Mouse (Mus musculus): Measurements from ENCODE around the gene D430041D05Rik. TPM values are rescaled to one million over a fixed set of nuclear protein-coding genes. Genes with fewer than 3 reads are reported as not detected.

The D430041D05Rik gene
- polyA plus RNA-seq, 1 experiment from 2014 or later = 0.05 TPM

DNA sequence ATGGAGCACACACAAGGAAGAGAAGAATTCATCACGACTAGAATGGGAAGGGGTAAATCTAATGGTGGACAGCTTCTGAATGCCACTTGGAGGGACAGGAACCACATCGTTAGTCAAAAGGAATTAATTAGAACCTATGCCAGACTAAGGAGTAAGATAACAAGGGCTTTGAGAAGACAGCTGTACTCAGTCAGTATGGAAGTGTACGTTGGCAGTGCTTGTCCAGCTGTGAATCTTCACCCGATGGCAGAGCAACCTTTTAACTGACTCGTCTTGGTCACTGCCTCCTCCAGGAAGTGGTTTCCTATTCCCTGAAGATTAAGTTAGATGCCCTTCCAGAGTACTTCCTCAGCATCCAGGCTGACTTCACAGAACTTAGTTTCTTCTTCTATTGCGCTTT is 87.0 kb downstream of the D430041D05Rik start:
- no peak overlapping the region for H3K27ac ChIP-seq (replicated peaks in 1 of 2; ENCODE audit: control insufficient read depth in 1 of 2, insufficient read depth in 1 of 2, low read depth in 2 of 2, low read length in 2 of 2)
- H3K36me3 ChIP-seq (ENCODE audit: control insufficient read depth, insufficient read depth, low read length) = no peaks in the 10 kb centered on the region
- H3K4me2 ChIP-seq (ENCODE audit: low read length) = no peak overlapping the region
- H3K4me1 ChIP-seq (ENCODE audit: control insufficient read depth in 2 of 2, insufficient read depth in 2 of 2, low read length in 2 of 2) = no peaks in the 10 kb centered on the region
- WGBS = 71% methylated on average over 6 of the region's 6 CpGs
- H3K4me3 ChIP-seq (ENCODE audit: control insufficient read depth in 1 of 2, insufficient read depth in 1 of 2, low read depth in 1 of 2, low read length in 2 of 2) = no peak overlapping the region
- no peaks in the 10 kb centered on the region for H3K9me3 ChIP-seq (ENCODE audit: control insufficient read depth, low read length)
- no peak overlapping the region for H3K9ac ChIP-seq (ENCODE audit: low read length)
- no peaks in the 10 kb centered on the region for H3K27me3 ChIP-seq (ENCODE audit: control insufficient read depth, insufficient read depth, low read length)
- ATAC-seq (ENCODE audit: insufficient number of reproducible peaks, insufficient read depth, low FRiP score, low read depth) = no peak

DNA sequence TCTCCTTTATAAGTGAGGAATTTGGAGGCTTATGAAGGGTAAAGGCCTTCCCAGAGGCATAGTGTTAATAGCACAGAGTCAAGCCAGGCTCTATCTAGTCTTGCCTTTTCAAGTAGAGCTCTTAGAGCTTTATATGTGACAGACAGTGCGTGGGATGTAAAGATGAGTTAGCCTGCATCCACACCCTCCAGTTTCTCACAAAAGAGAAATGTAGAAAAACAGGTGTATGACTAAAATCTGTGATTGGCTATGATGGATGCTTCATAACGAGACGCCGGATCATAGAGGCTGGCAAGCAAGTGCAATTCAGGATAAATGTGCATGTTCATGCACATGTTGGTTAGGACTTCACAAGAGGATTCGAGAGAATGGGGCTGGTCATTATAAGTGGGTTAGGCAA is 87.5 kb downstream of the D430041D05Rik start:
- no peak overlapping the region for H3K4me3 ChIP-seq (ENCODE audit: control insufficient read depth in 1 of 2, insufficient read depth in 1 of 2, low read depth in 1 of 2, low read length in 2 of 2)
- no peak overlapping the region for H3K27ac ChIP-seq (replicated peaks in 1 of 2; ENCODE audit: control insufficient read depth in 1 of 2, insufficient read depth in 1 of 2, low read depth in 2 of 2, low read length in 2 of 2)
- no peaks in the 10 kb centered on the region for H3K9me3 ChIP-seq (ENCODE audit: control insufficient read depth, low read length)
- no peaks in the 10 kb centered on the region for H3K4me1 ChIP-seq (ENCODE audit: control insufficient read depth in 2 of 2, insufficient read depth in 2 of 2, low read length in 2 of 2)
- H3K4me2 ChIP-seq (ENCODE audit: low read length) = no peak overlapping the region
- WGBS = 86% methylated on average over 5 of the region's 5 CpGs
- no peaks in the 10 kb centered on the region for H3K36me3 ChIP-seq (ENCODE audit: control insufficient read depth, insufficient read depth, low read length)
- ATAC-seq (ENCODE audit: insufficient number of reproducible peaks, insufficient read depth, low FRiP score, low read depth) = no peak
- no peak overlapping the region for H3K9ac ChIP-seq (ENCODE audit: low read length)
- H3K27me3 ChIP-seq (ENCODE audit: control insufficient read depth, insufficient read depth, low read length) = no peaks in the 10 kb centered on the region

DNA sequence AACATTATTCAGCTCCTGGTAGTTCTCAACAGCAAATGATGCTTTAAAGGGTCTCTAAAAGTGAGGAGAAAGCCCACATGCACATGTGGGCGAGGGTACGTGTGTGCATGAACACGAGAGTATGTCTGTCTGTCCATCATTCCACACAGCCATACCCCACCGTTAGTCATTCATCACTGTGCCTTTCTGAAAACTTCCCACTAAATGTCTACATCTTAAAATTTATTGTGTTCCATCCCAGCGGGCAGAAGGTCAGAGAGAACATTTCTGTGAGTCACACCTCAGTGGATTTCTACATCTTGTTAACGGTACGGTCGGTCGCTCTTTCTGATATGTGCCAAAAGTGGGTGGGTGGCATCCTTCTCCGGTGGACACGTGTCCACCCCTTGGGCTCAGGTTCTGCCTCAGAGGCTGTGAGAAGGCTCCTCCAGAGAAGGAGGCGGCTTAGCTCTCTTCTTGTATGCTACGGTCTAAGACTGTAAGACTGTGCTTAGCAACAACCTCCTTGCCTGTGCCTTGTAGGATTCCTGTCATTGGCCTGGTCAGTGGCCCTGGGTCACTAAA is 90.7 kb downstream of the D430041D05Rik start:
- ATAC-seq (ENCODE audit: insufficient number of reproducible peaks, insufficient read depth, low FRiP score, low read depth) = no peak
- no peaks in the 10 kb centered on the region for H3K4me1 ChIP-seq (ENCODE audit: control insufficient read depth in 2 of 2, insufficient read depth in 2 of 2, low read length in 2 of 2)
- H3K36me3 ChIP-seq (ENCODE audit: control insufficient read depth, insufficient read depth, low read length) = no peaks in the 10 kb centered on the region
- no peaks in the 10 kb centered on the region for H3K9me3 ChIP-seq (ENCODE audit: control insufficient read depth, low read length)
- H3K27ac ChIP-seq (replicated peaks in 1 of 2; ENCODE audit: control insufficient read depth in 1 of 2, insufficient read depth in 1 of 2, low read depth in 2 of 2, low read length in 2 of 2) = no peak overlapping the region
- H3K4me3 ChIP-seq (ENCODE audit: control insufficient read depth in 1 of 2, insufficient read depth in 1 of 2, low read depth in 1 of 2, low read length in 2 of 2) = no peak overlapping the region
- H3K4me2 ChIP-seq (ENCODE audit: low read length) = no peak overlapping the region
- H3K9ac ChIP-seq (ENCODE audit: low read length) = no peak overlapping the region
- 86% methylated on average over 13 of the region's 13 CpGs for WGBS
- H3K27me3 ChIP-seq (ENCODE audit: control insufficient read depth, insufficient read depth, low read length) = no peaks in the 10 kb centered on the region

DNA sequence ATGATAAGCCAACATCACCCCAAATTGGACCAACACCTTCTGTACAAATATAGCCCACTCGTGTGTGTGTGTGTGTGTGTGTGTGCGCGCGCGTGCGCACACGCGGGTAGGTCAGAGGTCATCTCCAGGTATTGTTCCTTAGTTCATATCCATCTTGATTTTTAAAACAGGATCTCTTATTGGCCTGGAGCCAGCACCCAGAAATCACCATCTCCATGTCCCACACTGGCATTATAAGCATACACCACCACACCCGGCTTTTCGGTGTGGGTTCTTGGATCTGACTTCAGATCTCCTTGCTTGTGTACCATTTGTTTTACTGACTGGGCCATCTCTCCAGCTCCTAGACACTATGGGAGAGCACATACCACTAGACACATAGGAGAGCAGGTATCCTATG is 91.4 kb downstream of the D430041D05Rik start:
- Histone ChIP-seq H3K4me3 (ENCODE audit: control insufficient read depth in 1 of 2, insufficient read depth in 1 of 2, low read depth in 1 of 2, low read length in 2 of 2) (no peak overlapping the region), H3K27me3 (ENCODE audit: control insufficient read depth, insufficient read depth, low read length) (no peaks in the 10 kb centered on the region), H3K9ac (ENCODE audit: low read length) (no peak overlapping the region), H3K27ac (replicated peaks in 1 of 2; ENCODE audit: control insufficient read depth in 1 of 2, insufficient read depth in 1 of 2, low read depth in 2 of 2, low read length in 2 of 2) (no peak overlapping the region), H3K9me3 (ENCODE audit: control insufficient read depth, low read length) (no peaks in the 10 kb centered on the region), H3K4me2 (ENCODE audit: low read length) (no peak overlapping the region), H3K36me3 (ENCODE audit: control insufficient read depth, insufficient read depth, low read length) (no peaks in the 10 kb centered on the region), H3K4me1 (ENCODE audit: control insufficient read depth in 2 of 2, insufficient read depth in 2 of 2, low read length in 2 of 2) (no peaks in the 10 kb centered on the region)
- 96% methylated on average over 10 of the region's 10 CpGs for WGBS
- ATAC-seq (ENCODE audit: insufficient number of reproducible peaks, insufficient read depth, low FRiP score, low read depth) = no peak

DNA sequence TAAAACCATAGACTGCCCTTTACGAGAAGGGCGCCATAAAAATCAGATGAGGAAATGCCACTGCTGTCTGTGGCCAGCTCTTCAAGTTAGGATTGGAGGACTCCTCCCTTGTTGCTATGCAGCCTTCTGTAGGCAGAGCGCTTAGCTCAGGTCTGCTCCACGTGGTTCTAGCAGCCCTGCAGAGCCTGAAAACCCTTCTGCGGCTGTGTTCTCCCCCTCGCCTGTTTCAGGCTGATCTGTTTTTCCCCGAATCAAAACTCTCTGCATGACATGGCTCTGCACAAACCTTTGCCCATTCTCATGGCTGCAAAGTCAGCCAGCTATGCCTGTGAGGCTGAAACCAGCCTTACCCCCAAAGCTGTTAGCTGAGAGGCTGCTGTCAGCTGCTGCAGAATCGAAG is 91.9 kb downstream of the D430041D05Rik start:
- Histone ChIP-seq H3K4me2 (ENCODE audit: low read length) (no peak overlapping the region), H3K4me1 (ENCODE audit: control insufficient read depth in 2 of 2, insufficient read depth in 2 of 2, low read length in 2 of 2) (no peaks in the 10 kb centered on the region), H3K9me3 (ENCODE audit: control insufficient read depth, low read length) (no peaks in the 10 kb centered on the region), H3K27me3 (ENCODE audit: control insufficient read depth, insufficient read depth, low read length) (no peaks in the 10 kb centered on the region), H3K9ac (ENCODE audit: low read length) (no peak overlapping the region), H3K36me3 (ENCODE audit: control insufficient read depth, insufficient read depth, low read length) (no peaks in the 10 kb centered on the region), H3K4me3 (ENCODE audit: control insufficient read depth in 1 of 2, insufficient read depth in 1 of 2, low read depth in 1 of 2, low read length in 2 of 2) (no peak overlapping the region), H3K27ac (replicated peaks in 1 of 2; ENCODE audit: control insufficient read depth in 1 of 2, insufficient read depth in 1 of 2, low read depth in 2 of 2, low read length in 2 of 2) (no peak overlapping the region)
- ATAC-seq (ENCODE audit: insufficient number of reproducible peaks, insufficient read depth, low FRiP score, low read depth) = no peak
- WGBS = 46% methylated on average over 8 of the region's 8 CpGs

DNA sequence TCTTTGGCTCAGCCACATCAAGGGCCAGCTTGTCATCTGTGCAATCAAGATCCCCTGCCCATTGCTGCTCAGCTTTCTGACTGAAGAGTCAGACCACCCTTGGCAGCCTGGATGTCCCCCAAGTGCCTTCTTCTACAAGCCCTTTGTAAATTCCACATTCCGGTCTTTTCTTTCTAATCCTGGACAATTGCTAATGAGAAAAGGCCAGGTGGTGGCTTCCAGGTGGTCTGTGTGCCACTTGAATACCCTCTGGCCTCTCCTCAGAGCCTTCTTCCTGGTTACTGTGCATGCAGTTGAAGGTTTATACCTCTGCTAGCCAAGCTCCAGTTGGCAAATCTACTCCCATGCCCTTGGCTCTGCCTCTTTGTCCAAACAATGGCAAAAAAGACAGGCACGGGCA is 92.6 kb downstream of the D430041D05Rik start:
- Histone ChIP-seq H3K27ac (replicated peaks in 1 of 2; ENCODE audit: control insufficient read depth in 1 of 2, insufficient read depth in 1 of 2, low read depth in 2 of 2, low read length in 2 of 2) (no peak overlapping the region), H3K27me3 (ENCODE audit: control insufficient read depth, insufficient read depth, low read length) (no peaks in the 10 kb centered on the region), H3K36me3 (ENCODE audit: control insufficient read depth, insufficient read depth, low read length) (no peaks in the 10 kb centered on the region), H3K4me2 (ENCODE audit: low read length) (no peak overlapping the region), H3K9ac (ENCODE audit: low read length) (no peak overlapping the region), H3K9me3 (ENCODE audit: control insufficient read depth, low read length) (no peaks in the 10 kb centered on the region), H3K4me1 (ENCODE audit: control insufficient read depth in 2 of 2, insufficient read depth in 2 of 2, low read length in 2 of 2) (no peaks in the 10 kb centered on the region), H3K4me3 (ENCODE audit: control insufficient read depth in 1 of 2, insufficient read depth in 1 of 2, low read depth in 1 of 2, low read length in 2 of 2) (no peak overlapping the region)
- WGBS = 68% methylated on average over 2 of the region's 2 CpGs
- no peak for ATAC-seq (ENCODE audit: insufficient number of reproducible peaks, insufficient read depth, low FRiP score, low read depth)

DNA sequence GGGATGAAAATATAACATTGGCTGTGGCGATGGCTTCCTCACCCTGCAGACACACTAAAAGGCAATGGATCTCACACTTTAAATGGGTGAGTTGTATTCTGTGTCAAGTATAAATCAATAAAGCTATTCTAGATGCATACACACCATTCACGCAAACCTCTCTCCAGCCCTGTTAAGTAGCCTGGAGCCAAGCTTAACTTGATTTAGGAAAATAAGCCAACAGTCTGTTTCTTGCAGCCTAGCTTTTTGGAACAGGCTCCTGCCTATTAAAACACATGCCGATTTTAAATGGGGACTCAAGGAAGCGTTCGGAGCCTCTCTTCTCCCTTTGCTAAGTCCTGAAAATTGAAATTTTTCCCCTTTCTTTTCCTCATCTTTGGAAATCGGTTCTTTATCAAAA is 93.2 kb downstream of the D430041D05Rik start:
- no peaks in the 10 kb centered on the region for H3K36me3 ChIP-seq (ENCODE audit: control insufficient read depth, insufficient read depth, low read length)
- no peak overlapping the region for H3K4me3 ChIP-seq (ENCODE audit: control insufficient read depth in 1 of 2, insufficient read depth in 1 of 2, low read depth in 1 of 2, low read length in 2 of 2)
- H3K9ac ChIP-seq (ENCODE audit: low read length) = no peak overlapping the region
- 78% methylated on average over 6 of the region's 6 CpGs for WGBS
- no peak overlapping the region for H3K27ac ChIP-seq (replicated peaks in 1 of 2; ENCODE audit: control insufficient read depth in 1 of 2, insufficient read depth in 1 of 2, low read depth in 2 of 2, low read length in 2 of 2)
- ATAC-seq (ENCODE audit: insufficient number of reproducible peaks, insufficient read depth, low FRiP score, low read depth) = no peak
- H3K9me3 ChIP-seq (ENCODE audit: control insufficient read depth, low read length) = no peaks in the 10 kb centered on the region
- H3K4me2 ChIP-seq (ENCODE audit: low read length) = no peak overlapping the region
- H3K4me1 ChIP-seq (ENCODE audit: control insufficient read depth in 2 of 2, insufficient read depth in 2 of 2, low read length in 2 of 2) = no peaks in the 10 kb centered on the region
- H3K27me3 ChIP-seq (ENCODE audit: control insufficient read depth, insufficient read depth, low read length) = no peaks in the 10 kb centered on the region

DNA sequence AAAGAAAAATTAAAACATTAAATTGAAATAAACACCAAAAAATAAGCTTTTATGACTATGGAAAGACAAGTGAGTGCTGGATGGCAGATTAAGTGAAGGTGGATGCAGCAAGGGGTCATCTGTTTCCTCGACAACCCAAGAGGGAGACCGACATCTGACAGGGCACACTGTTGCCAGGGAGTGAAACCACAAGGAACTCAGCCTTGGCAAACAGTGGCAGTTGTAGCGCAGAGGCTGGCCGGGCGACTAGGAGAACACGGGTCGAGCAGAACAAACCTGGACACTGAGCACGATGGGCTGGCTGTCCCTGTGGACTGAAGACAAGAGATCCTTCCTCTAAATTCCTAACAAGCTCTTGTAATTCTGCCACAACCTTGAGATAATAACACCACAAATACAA is 94.3 kb downstream of the D430041D05Rik start:
- Histone ChIP-seq H3K27ac (replicated peaks in 1 of 2; ENCODE audit: control insufficient read depth in 1 of 2, insufficient read depth in 1 of 2, low read depth in 2 of 2, low read length in 2 of 2) (no peak overlapping the region), H3K27me3 (ENCODE audit: control insufficient read depth, insufficient read depth, low read length) (no peaks in the 10 kb centered on the region), H3K4me2 (ENCODE audit: low read length) (no peak overlapping the region), H3K9me3 (ENCODE audit: control insufficient read depth, low read length) (no peaks in the 10 kb centered on the region), H3K9ac (ENCODE audit: low read length) (no peak overlapping the region), H3K4me1 (ENCODE audit: control insufficient read depth in 2 of 2, insufficient read depth in 2 of 2, low read length in 2 of 2) (no peaks in the 10 kb centered on the region), H3K4me3 (ENCODE audit: control insufficient read depth in 1 of 2, insufficient read depth in 1 of 2, low read depth in 1 of 2, low read length in 2 of 2) (no peak overlapping the region), H3K36me3 (ENCODE audit: control insufficient read depth, insufficient read depth, low read length) (no peaks in the 10 kb centered on the region)
- 89% methylated on average over 8 of the region's 8 CpGs for WGBS
- no peak for ATAC-seq (ENCODE audit: insufficient number of reproducible peaks, insufficient read depth, low FRiP score, low read depth)

Measured in heart, embryonic 14.5 days (tissue).